Mouse (Mus musculus) kidney, postnatal 36 days (tissue): ENCODE data around the gene Map3k15.
A peak's percentile ranks its signal among the peaks of the same experiment; 100 is the strongest.

ENCODE experiments used
- DNase-seq, 2 experiments: peaks; one replicate each; pipeline ENCODE4 v3.0.0; 2021 to 2022; ENCODE audit warnings: mixed read lengths in 2 of 2

Gene Map3k15

DNA sequence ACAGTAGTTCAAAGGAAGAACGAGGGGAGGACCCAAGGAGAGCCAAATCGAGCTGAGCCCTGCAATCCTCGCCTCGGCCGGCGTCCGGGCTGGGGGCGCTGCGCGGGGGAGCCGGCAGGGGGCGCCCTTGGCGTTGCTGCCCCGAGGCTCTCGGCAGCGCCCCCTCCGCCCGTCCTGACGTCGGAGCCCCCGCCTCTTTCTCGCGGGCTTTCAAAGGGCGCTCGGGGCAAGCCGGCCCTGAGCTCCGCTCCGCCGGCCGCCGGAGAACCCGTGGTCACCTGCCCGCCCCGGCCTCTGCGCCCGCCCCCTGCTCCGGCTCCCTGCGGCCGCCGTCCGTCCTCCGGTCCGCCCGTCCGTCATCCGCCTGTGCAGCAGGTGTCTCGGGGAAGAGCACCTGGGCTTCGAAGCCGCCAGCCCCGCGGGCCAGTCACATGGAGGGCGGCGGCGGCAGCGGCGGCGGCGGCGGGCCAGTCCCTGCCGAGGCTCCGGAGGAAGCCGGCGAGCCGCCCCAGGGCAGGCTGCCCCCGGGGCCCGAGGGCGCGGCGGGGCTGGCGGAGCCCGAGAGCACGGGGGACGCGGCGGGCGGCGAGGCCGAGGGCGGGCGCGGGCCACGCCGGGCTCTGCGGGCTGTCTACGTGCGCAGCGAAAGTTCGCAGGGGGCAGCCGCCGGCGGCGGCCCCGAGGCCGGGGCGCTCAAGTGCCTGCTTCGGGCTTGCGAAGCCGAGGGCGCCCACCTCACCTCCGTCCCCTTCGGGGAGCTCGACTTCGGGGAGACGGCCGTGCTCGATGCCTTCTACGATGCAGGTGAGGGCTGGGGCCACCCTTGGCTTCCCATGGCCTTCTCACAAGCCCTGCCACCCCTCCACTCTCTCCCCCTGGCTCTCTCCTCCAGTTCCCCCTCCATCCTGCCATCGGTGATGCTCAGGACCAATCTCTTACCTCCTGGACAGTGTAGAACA, at the start of gene Map3k15:
Gene Map3k15, plus strand, starts transcription at position 432 of the 959 bp plus-strand sequence.
- DNase-seq: peak; percentile 72 to 86

DNA sequence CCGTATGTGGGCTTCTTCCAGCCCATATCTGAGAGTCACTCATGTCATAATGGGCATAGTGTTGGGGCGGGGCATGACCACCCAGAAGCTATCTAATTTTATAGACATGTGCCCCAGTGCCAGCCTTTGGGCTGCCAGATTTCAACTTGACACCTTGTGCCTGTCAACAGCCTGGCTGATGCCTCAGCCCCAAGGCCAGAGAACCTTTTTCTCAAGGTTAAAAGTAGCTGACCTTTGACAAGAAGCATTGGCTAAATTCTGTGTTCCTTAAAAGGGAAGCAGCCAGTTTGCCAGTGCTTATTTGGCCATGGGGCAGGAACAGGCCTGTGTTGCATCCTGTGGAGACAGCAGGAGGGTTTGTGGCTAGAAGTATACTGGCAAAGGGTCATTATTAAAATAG, 45.7 kb upstream of the Map3k15 start:
- no peak for DNase-seq

DNA sequence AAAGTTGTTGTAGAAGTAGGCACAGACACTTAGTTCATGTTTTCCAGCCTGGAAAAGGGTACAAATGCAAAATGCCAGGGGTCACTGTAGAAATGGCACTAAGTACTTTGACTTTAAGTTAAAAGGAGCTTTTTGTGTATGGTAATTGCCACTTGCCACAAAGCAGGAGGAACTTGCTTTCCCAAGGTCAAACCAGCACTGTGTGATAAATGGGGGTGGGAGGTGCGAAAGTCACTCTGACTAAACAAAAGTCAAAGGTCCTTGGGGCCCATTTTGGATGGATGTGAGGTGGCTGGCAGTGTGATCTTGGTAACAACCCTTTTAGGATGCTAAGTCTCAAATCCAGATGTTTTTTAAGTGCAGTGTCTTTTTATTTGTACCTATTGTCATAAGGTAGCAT, 44.6 kb upstream of the Map3k15 start:
- no peak for DNase-seq

DNA sequence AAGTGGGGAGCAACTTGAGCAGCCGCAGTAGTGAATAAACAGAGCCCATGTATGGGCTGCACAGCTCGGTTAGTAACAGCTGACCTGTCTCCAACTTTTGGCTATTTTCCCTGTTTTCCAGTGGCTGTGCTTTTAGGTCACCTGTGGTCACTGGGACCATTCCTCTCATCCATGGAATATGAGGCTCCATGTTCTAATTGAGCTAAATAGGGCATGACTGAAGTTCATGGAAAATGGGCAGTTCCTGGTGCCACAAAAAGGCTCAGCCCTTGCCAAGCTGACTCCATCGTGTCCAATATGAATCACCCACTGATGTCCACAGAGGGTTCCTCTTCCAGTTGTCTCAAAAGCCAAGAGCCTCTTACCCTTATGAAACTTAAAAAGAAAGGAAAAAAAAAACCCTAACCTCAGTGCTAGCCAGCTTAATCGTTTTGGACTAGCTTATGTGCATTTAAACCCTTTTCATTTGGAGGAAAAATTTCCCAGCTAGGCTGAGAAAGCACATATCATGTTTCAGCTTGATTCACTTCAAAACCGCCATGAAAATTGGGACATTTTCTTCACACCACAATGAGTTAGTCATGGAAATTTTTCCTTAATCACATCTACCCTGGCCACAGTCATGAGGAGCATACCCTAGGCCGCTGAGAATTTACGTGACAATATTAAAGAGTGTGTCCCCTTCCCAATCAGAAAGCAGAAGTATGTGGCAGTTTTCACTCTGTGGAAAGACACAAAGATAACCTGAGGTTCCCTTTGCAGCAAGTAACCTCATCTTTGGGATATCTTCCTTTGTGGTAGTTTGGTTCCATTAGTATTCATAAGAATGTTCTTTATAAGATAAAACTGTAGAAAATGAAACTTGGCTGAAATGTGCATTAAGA, 34.4 kb upstream of the Map3k15 start:
- no peak for DNase-seq

DNA sequence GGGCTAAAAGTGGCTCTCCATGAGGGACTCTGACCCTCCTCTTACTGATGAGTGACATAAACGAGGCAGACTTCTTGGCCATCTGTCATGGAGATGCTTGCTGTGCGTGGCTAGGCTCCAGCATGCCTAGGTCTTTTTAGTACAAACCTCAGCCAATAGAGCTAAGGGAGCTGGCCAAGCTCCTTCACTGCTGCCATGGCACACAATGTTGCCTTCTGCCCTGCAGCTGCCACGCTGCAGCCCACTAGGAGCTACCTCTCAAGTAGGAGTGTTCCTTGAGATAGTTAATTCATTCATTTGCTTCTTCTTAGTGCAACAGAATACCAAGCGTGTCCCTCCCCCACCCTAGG, 33.8 kb upstream of the Map3k15 start:
- no peak for DNase-seq

DNA sequence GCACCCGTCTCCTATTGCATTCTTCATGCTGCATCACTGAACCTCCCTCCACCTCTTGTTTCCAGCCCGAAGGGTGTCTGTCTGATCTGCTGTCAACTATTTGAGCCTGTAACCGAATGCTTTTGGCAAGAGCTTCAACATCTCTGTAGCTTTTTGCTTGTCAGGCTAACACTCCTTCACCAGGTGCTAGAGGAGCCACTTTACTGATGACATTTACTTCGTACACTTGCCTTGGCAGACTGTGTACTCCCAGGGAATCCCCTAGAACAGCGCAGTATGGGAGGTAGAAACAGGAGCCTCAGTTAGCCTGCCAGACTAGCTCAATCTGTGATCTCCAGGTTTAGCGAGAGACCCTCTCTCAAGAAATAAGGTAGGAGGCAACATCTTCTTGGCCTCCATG, 32.8 kb upstream of the Map3k15 start:
- DNase-seq: no peak

DNA sequence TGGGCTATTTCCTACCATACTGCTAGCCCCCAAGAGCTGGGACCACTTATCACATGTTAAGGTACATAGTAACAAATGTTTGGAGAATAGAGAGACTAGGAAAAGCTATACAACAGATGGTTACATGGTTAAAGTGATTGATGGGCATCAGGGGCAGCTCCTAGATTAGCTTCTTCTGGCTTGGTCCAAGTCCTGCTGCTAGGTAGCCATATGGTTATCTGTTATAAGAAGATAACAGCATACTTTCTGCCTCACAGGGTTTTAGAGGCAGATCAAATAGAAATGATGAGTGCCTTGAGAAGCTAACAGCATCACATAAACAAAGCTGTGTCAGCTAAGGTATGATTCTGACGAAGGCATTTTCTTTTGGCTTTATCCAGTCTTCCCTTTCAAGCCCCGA, 26.8 kb upstream of the Map3k15 start:
- no peak for DNase-seq

DNA sequence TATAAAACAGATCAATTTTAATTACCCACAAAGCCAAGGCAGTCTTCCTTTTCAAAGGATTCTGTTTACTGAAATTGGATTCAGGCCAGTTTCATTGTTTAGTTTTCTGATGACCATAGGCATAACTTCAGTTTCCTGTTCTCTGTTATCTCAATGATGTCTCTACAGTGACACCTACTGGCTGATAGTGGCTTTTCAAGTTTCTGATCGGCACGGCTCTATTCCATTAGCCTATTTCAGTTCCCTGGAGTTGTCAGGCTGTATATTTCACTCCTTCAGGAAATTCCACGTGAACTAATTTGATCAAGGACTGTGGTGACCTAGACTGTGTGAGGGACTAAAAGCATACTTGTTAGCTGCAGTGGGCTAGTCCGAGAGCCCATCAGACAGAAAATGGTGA, 25.0 kb upstream of the Map3k15 start:
- peak; percentile 61 to 69 for DNase-seq

DNA sequence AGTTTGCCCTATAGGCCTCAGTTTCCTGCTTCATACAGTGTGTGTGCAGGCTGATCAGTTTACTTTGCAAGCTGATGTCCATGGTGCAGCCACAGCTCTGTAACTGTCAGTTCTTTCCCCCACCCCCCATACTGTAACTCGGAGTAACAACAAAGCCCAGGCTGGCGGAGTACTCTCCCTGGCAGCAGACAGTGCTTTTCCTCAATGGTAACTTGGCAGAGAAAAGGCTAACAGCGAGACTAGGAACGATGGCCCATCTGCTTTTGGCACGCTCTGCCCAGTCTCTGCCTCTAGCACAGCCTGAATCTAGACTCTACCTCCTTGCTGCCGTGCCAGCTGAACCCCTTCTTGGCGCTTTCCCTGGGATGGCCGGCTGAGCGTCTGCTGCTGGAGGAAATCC, 24.3 kb upstream of the Map3k15 start:
- DNase-seq: no peak

DNA sequence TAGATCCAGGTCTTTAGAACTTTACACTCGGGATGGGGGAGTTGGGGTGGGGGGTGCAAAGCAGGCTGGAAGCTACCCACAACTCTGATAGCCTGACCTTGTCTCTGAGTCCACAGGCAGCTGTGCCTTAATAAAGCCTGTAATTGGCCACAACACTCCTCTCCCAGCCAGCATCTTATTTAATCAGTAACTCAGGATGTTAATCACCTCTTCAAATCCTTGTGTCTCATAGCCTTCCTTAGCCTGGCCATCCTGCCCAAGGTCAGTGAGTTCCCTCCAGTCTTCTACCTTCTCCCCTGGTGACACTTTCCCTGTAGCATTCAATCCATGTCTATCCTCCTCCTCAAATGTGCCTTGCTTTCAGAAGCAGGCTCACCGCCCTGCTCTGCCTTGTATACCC, 19.2 kb upstream of the Map3k15 start:
- peak; percentile 27 to 44 for DNase-seq

DNA sequence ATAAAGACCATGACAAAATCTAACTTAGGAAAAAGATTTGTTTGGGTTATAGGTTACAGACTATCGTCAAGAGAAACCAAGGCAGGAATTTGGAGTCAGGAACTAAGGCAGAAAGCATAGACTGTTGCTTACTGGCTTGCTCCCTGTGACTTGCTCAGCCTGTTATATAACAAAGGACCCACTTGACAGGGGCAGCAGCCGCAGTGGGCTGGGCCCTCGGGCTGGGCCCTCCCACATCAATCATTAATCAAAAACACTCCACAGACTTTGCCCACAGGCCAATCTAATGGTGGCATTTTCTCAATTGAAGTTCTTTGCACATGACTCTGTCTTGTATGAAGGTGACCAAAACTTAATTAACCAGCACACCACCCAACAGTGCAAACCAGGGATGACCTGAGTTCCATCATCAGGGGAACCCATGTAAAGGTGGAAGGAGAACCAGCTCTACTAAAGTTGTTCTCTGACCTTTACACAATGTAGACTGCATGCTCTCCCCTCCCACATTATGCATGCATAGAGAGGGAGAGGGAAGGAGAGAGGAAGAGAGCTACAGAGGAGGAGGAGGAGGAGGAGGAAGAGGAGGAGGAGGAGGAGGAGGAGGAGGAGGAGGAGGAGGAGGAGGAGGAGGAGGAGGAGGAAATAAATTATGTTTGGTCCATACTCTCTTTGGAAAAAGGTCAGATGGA, 17.0 kb upstream of the Map3k15 start:
- peak; percentile 47 to 51 for DNase-seq

DNA sequence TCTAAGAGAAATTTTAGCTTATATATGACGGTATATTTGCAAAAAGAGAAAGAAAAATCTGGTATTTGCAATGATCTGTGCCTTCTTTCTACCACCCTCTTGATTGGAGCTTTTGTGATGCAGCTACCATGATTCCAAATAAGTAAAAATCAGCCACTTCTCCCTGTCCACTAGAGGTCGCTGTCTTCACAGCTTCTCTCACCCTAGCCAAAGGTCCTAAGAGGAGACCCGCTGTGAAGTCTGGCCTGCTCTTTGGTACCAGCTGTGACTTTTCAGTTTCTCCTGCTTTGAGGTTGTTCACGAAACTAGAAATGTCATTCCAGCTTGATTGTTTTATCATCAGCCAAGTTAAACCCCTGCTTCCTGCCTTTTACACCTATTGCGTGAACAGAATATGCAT, 14.5 kb upstream of the Map3k15 start:
- DNase-seq: peak; percentile 27 to 41

DNA sequence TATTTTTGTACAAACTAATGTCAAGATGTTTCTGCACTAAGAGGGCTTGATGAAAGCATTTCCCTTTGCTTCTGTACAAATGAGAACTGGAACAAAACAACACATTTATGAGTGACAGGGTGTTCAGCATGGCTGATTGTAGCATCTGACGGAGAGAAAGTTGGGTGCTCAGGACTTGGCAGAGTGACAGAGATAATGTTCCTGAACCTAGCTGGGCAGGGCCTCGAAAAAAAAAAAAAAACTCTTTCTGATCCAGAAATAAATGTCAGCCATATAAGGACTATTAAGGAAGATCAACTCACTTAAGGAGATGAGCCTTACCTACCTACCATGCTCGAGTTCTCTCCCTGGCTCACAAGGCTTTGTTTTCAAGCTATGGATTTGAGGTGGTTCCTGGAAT, 12.0 kb upstream of the Map3k15 start:
- no peak for DNase-seq

DNA sequence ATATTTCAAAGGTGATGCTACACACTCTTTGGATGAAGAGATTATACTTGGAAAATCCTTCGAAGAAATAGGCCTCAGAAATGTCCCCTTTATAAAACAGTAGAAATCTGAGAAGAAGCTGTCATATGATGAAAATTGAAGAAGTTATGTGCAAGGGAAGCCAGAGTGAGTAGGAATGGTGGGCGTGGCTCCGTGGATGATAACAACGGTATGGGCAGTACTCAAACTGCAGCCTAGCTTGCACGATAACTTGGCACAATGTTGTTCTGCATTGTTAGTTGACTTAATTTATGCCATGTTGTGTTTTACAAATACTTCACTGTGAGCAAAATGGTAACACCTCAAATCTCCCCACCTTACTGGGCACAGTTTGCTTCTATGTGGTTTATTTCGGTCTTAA, 7.6 kb downstream of the Map3k15 start:
- DNase-seq: no peak

DNA sequence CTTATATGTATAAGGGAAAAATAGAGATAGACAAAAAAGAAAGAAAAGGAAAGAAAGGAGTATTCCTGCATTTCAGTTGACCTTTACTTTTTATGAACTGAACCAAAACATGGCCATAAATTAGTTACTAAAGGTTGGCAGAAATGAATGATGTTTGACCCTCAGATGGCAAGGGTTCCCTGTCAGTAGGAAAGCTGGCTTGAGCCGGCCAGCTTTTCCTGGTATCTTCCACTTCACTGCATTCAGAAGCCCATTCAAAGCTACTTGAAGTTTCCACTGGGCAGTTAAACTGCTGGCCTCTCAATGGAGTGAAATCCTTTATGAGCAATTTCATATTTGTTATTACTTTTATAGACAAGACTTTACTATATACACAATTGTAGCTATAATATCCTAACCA, 65.1 kb downstream of the Map3k15 start:
- peak; percentile 36 to 42 for DNase-seq

DNA sequence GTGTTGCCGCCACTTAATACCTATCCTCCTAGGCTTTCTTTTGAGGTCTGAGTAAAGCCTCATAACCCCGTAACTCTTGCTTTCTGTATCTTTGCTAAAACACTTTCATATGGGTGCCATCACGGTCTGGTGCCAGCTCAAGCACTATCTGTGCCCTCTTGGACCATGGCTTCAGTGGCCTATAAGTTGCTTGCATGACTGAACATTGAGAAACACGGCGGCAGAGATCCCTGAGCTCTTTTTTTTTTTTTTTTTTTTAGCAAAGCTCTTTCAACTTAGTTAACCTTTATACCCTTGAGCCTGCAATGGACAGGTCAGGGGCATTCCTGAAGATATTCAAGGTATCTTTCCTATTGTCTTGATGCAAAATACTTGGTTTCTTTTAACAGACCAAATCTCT, 66.4 kb downstream of the Map3k15 start:
- peak; percentile 40 to 49 for DNase-seq

DNA sequence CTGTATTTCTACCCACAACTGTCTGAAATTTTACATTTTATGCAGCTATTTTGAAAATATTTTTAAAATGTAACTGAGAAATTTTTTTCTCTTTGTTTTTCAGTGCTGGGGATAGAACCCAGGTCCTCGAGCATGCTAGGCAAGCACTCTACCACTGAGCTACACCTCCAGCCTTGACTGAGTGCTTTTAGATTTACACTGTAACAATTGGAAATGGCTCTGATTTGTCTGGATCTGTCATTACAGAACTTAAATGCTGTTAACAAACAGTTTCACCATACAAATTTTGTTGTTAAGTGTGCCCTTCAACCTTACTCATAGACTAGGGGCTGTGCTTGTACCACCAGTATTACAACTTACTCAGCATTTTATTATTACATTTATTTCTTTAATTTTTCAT, 103.7 kb downstream of the Map3k15 start:
- DNase-seq: no peak

DNA sequence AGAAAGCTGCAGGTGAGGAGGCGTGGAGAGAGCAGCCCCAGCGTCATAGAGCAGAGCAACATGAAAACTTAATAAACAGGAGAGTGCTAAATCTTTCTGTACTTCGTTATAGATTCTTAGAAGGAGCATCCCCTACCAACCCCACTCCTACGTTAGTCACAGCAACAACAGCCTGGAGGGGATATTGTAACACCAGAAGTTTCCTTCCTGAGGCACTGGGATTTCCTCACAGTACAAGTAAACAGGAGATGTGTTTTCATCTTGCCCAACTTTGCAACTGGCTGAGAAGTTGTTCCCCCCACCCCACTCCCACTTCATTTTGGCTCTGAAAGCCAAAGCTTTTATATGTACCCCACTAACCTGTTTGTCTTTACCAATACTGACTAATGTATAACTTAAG, 119.6 kb downstream of the Map3k15 start:
- DNase-seq: no peak

DNA sequence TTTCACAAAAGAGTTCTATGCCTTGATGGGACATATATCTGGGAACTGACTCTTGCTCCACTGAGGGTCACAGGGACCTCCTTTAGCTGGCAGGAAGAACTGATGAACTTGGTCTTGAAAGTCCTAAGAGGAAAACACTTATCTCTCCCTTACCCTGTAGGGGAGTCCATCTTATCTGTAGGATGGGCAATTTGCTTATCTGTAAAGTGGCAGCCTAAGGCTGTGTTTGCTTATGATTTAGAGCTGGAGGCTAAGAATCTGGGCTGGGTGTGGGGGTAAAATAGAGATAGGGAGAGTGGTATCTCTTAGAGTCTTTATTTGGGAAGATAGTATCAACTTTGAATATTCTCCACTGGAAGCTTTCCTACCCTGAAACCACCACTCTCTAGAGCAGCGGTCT, 125.5 kb downstream of the Map3k15 start:
- no peak for DNase-seq

DNA sequence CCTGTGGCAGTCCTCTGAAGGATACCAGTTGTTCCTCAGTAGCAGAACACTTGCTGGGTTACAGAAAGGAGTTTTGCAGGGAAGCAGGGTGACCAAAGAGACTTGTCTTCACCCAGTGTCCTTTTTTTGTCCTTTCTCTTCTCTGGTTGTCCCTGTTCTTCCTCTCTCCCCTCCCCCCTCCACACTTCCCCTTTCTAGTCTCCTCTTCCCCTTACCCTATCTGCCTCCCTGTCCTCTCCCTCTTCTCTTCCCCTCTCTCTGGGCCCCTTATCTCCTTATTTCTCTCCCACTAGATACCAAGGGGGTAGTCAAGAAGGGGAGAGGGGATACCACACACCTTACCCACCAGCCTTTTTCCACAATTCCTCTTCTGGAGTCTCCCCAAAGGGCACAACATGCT, 127.8 kb downstream of the Map3k15 start:
- DNase-seq: no peak

DNA sequence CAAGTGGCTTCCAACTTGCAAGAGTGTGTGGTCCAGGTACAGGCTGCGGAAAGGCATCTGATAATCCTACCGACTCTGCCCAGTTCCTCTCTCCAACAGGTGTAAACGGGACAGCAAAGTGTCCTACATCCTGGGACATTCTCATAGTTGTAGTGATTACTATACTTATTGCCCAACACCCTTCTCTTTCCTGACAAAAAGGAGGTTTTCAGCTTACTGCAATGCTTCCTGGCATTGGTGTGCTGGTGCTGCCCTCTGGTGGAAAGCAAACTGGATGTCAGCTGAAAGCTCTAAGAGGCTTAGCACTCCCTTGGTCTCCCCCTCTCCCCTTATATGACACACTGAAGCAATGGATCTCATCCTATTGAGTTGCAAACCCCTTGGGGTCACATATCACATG, 128.4 kb downstream of the Map3k15 start:
- peak; percentile 38 to 79 for DNase-seq

DNA sequence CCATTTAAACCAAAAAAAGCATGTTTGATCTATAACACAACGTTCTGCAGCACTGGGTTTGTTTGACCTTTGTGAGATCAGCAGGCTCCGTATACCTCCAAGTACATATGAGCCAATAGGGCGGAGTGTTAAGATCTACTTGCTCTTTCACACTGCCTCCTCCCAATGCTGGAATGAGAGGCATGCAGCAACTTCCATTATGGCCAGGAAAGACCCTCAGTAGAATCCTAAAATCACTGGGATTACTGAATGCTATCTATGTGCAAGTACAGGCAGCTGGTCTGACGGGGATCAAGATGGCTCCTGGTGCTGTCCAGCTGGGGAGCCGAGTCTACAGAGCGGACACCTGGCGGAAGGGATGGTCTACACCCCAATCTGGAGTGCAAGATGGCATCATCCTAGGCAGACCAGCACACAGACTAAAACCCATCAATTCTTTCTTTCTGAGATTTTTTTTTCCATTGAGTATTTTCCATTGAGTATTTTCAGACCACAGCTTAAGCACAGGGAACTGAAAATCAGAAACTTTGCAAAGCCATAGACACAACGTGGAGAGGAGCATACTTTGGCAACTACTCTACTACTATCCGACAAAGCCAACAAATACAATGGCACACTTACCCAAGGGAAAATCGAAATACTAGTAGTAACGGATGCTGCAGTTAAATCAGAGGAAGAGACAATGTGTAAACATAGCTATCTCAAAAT, 146.1 kb downstream of the Map3k15 start:
- no peak for DNase-seq

DNA sequence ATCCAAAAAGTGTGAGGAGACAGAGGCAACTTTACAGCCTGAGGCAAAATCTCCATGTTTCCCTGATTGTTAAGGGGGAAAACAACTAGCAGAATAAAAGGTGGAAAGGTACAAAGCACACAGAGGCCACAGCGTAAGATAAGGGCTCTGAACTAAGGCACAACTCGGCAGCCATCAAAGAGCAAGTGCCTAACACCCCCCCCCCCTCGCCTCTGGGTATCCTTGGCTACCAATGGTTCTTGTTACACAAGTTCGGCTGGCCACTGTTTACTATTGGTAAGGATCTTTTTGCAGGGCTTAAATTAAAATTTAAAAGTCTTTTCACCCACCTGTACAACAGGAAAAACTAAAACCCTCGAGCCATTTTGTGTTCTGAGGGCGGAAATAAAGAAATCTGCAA, 147.5 kb downstream of the Map3k15 start:
- no peak for DNase-seq
